Comparison of ENCODE assay signal across 9 mouse cellular contexts in genomic region chr5:115155156-115155631, GRCm38 (mm10). TPM values are rescaled to one million over a fixed set of nuclear protein-coding genes. Genes with fewer than 3 reads are reported as not detected.
DNase-seq lines count a peak whose midpoint lies in the region; ATAC-seq and TF ChIP-seq lines count a peak whose summit lies in the region.
"Had no signal": no experiment of that assay in that cellular context is flagged by ENCODE, and none has a peak within 500 bp of the region (broad histone marks: within the 10 kb centered on the region; RNA-seq: fewer than 3 reads in every experiment).

No protein-coding gene starts in this region.

- peak overlapping the region; percentile 83 for H3K4me2 ChIP-seq in heart, embryonic 14.5 days (ENCODE audit: low read length)
- H3K4me2 ChIP-seq in heart, embryonic 16.5 days (ENCODE audit: low read depth, low read length): peak overlapping the region; percentile 81

- no peaks in the 10 kb centered on the region for H3K27me3 ChIP-seq in heart, embryonic 14.5 days (ENCODE audit: control insufficient read depth, insufficient read depth, low read length)
- H3K27me3 ChIP-seq in G1E (ENCODE audit: insufficient read depth, low read length): no peaks in the 10 kb centered on the region
- H3K27me3 ChIP-seq in heart, embryonic 16.5 days (ENCODE audit: control insufficient read depth, insufficient read depth, low read length): no peaks in the 10 kb centered on the region
- no peaks in the 10 kb centered on the region for H3K27me3 ChIP-seq in cerebellum, adult 2 months (ENCODE audit: control insufficient read depth, insufficient read depth, low read length)

- 43% methylated on average over 13 of the region's 13 CpGs for WGBS in heart, embryonic 14.5 days
- WGBS in heart, embryonic 16.5 days: 41% methylated on average over 13 of the region's 13 CpGs
- 8% methylated on average over 13 of the region's 13 CpGs for whole genome bisulfite sequencing in macrophage (ENCODE audit: missing documents)
- WGBS in cerebellum, adult 2 months: 47% methylated on average over 13 of the region's 13 CpGs

- no peaks in the 10 kb centered on the region for H3K9me3 ChIP-seq in heart, embryonic 14.5 days (ENCODE audit: control insufficient read depth, low read length)
- no peaks in the 10 kb centered on the region for H3K9me3 ChIP-seq in G1E (replicated peaks)
- no peaks in the 10 kb centered on the region for H3K9me3 ChIP-seq in heart, embryonic 16.5 days (replicated peaks; ENCODE audit: control insufficient read depth, low read length)

- no peak overlapping the region; a peak in 1 of 4 replicates for H3K27ac ChIP-seq in heart, embryonic 14.5 days (replicated peaks in 1 of 2; ENCODE audit: control insufficient read depth in 1 of 2, insufficient read depth in 1 of 2, low read depth in 2 of 2, low read length in 2 of 2)
- H3K27ac ChIP-seq in heart, embryonic 16.5 days (ENCODE audit: low read length): peak overlapping the region; percentile 23
- peak overlapping the region; percentile 59 for H3K27ac ChIP-seq in macrophage
- H3K27ac ChIP-seq in cerebellum, adult 2 months (ENCODE audit: insufficient read depth, low read length): no peak overlapping the region

- no peak for DNase-seq in heart, postnatal 36 days
- DNase-seq in G1E (ENCODE audit: low spot score): no peak
- DNase-seq in cerebellum, adult 2 months: no peak
- DNase-seq in left cerebral cortex, postnatal 25 days (ENCODE audit: low spot score in 2 of 2): no peak

- peaks cover 9% of the 10 kb centered on the region for H3K36me3 ChIP-seq in heart, embryonic 14.5 days (ENCODE audit: control insufficient read depth, insufficient read depth, low read length)
- H3K36me3 ChIP-seq in G1E (replicated peaks): peaks cover 60% of the 10 kb centered on the region
- peaks cover 7% of the 10 kb centered on the region for H3K36me3 ChIP-seq in heart, embryonic 16.5 days (ENCODE audit: control insufficient read depth, insufficient read depth)
- H3K36me3 ChIP-seq in macrophage (ENCODE audit: inconsistent target): peaks cover 8% of the 10 kb centered on the region

- no peak for TF ChIP-seq CTCF in G1E (IDR thresholded peaks at IDR 0.05; ENCODE audit: low read depth, low read length)
- no peak for TF ChIP-seq CTCF in cerebellum, adult 2 months (IDR thresholded peaks at IDR 0.05; ENCODE audit: borderline replicate concordance, insufficient read depth, low read depth, low read length)

- no peak for TF ChIP-seq POLR2A in cerebellum, adult 2 months (IDR thresholded peaks at IDR 0.05; ENCODE audit: borderline replicate concordance, insufficient read depth, low read length)

- intact Hi-C loops in heart, postnatal 36 days (cut with DNase I): no loop called here
- intact Hi-C loops in left cerebral cortex, postnatal 25 days (cut with DNase I): loop anchor here (5.0 kb wide), 1 partner anchor 178 kb away; no protein-coding TSS in a partner anchor

- ATAC-seq in heart, embryonic 14.5 days (ENCODE audit: insufficient number of reproducible peaks, insufficient read depth, low FRiP score, low read depth): no peak
- ATAC-seq in G1E (ENCODE audit: extremely low read depth, insufficient number of reproducible peaks, low FRiP score, poor library complexity, severe bottlenecking): no peak
- no peak for ATAC-seq in heart, embryonic 16.5 days (replicated peaks; ENCODE audit: extremely low read depth, insufficient read depth, low FRiP score)
- no peak for ATAC-seq in megakaryocyte-erythroid progenitor cell, adult 5-6 weeks (replicated peaks; ENCODE audit: low FRiP score, low TSS enrichment, poor library complexity, severe bottlenecking)

- peak overlapping the region; percentile 98 for H3K9ac ChIP-seq in heart, embryonic 14.5 days (ENCODE audit: low read length)
- peak overlapping the region; percentile 56 for H3K9ac ChIP-seq in heart, embryonic 16.5 days (ENCODE audit: low read length)

- H3K4me3 ChIP-seq in heart, embryonic 14.5 days (ENCODE audit: control insufficient read depth in 1 of 2, insufficient read depth in 1 of 2, low read depth in 1 of 2, low read length in 2 of 2): peak overlapping the region; percentile 29 to 99
- H3K4me3 ChIP-seq in G1E (ENCODE audit: low read depth, low read length) (peak overlapping the region; percentile 97), macrophage (ENCODE audit: inconsistent target) (peak overlapping the region; percentile 2; the same call in 1 of the 2 replicates)
- peak overlapping the region; percentile 84 for H3K4me3 ChIP-seq in heart, embryonic 16.5 days (ENCODE audit: low read length)
- H3K4me3 ChIP-seq in cerebellum, adult 2 months (replicated peaks; ENCODE audit: insufficient read depth, low read depth, low read length): no peak overlapping the region

- H3K79me2 ChIP-seq in macrophage (ENCODE audit: inconsistent target): peaks cover 63% of the 10 kb centered on the region

- peaks cover 34 to 62% of the 10 kb centered on the region in 2 experiments for H3K4me1 ChIP-seq in heart, embryonic 14.5 days (ENCODE audit: control insufficient read depth in 2 of 2, insufficient read depth in 2 of 2, low read length in 2 of 2)
- H3K4me1 ChIP-seq in G1E (ENCODE audit: insufficient read depth, low read depth, low read length): peaks cover 81% of the 10 kb centered on the region
- peaks cover 55% of the 10 kb centered on the region for H3K4me1 ChIP-seq in heart, embryonic 16.5 days (ENCODE audit: control insufficient read depth, insufficient read depth, low read length)
- H3K4me1 ChIP-seq in cerebellum, adult 2 months (ENCODE audit: control insufficient read depth, insufficient read depth, low read length): peaks cover 25% of the 10 kb centered on the region; the same call in 1 of the 2 replicates

RNA-seq across cellular contexts. Expression of gene Mlec, which starts 2.8 kb away (rescaled TPM):
- 53.6 and 57.8 TPM in 2 replicates for polyA plus RNA-seq in heart, embryonic 14.5 days (2014; fragmentation: Nextera tagmentation; extraction: Ambion mirVana)
- total RNA-seq in heart, postnatal 36 days (2021): 10 to 100 TPM; 73.4 to 93.0 TPM
- total RNA-seq in G1E (2014; fragmentation: Nextera tagmentation) (191 and 201 TPM in 2 replicates), G1E (2017) (198 and 202 TPM in 2 replicates)
- polyA plus RNA-seq in G1E (2012) (105 and 119 TPM in 2 replicates), macrophage (2018) (48.9 to 54.7 TPM (median 49.7 TPM) in 3 replicates)
- 50.7 and 55.8 TPM in 2 replicates for polyA plus RNA-seq in heart, embryonic 16.5 days (2015; fragmentation: Nextera tagmentation; extraction: Ambion mirVana)
- total RNA-seq in macrophage (2018; cell fraction: chromatin; rRNA removed): 10 to 100 TPM in 20 of 26 experiments, 1 to 10 TPM in 6; 5.1 to 57.8 (median 20.7) TPM
- 10 to 100 TPM; 16.3 to 66.5 (median 31.9) TPM for total RNA-seq in macrophage (2018; cell fraction: cytosol; rRNA removed)
- total RNA-seq in macrophage (2018; cell fraction: nucleus; rRNA removed): 10 to 100 TPM; 13.5 to 80.8 (median 35.8) TPM
- total RNA-seq in megakaryocyte-erythroid progenitor cell, adult 5-6 weeks (2014; fragmentation: Nextera tagmentation): 86.1 and 86.4 TPM in 2 replicates
- total RNA-seq in megakaryocyte-erythroid progenitor cell, adult 5-6 weeks (2017): 101 and 113 TPM in 2 replicates
- polyA plus RNA-seq in cerebellum, adult 2 months (2012; rRNA removed): 66.0 and 80.2 TPM in 2 replicates
- total RNA-seq in left cerebral cortex, postnatal 25 days (2021): 10 to 100 TPM; 86.2 to 87.5 TPM

RNA-seq across cellular contexts. Expression of gene Unc119b, which starts 20.4 kb away (rescaled TPM):
- 17.5 and 20.5 TPM in 2 replicates for polyA plus RNA-seq in heart, embryonic 14.5 days (2014; fragmentation: Nextera tagmentation; extraction: Ambion mirVana)
- total RNA-seq in heart, postnatal 36 days (2021): 10 to 100 TPM; 17.7 to 21.3 TPM
- total RNA-seq in G1E (2014; fragmentation: Nextera tagmentation) (12.2 and 12.5 TPM in 2 replicates), G1E (2017) (14.3 and 16.0 TPM in 2 replicates)
- polyA plus RNA-seq in G1E (2012) (32.8 and 32.9 TPM in 2 replicates), macrophage (2018) (4.7 to 6.5 TPM (median 5.0 TPM) in 3 replicates)
- 20.7 and 22.6 TPM in 2 replicates for polyA plus RNA-seq in heart, embryonic 16.5 days (2015; fragmentation: Nextera tagmentation; extraction: Ambion mirVana)
- 10 to 100 TPM in 1 of 26 experiments, 1 to 10 TPM in 23, under 1 TPM in 2; 0.86 to 14.6 (median 4.4) TPM for total RNA-seq in macrophage (2018; cell fraction: chromatin; rRNA removed)
- total RNA-seq in macrophage (2018; cell fraction: cytosol; rRNA removed): 10 to 100 TPM in 1 of 26 experiments, 1 to 10 TPM in 25; 2.7 to 10.4 (median 5.5) TPM
- total RNA-seq in macrophage (2018; cell fraction: nucleus; rRNA removed): 1 to 10 TPM; 2.0 to 8.0 (median 4.3) TPM
- 13.8 and 15.5 TPM in 2 replicates for total RNA-seq in megakaryocyte-erythroid progenitor cell, adult 5-6 weeks (2014; fragmentation: Nextera tagmentation)
- 7.1 and 12.7 TPM in 2 replicates for total RNA-seq in megakaryocyte-erythroid progenitor cell, adult 5-6 weeks (2017)
- 34.0 and 36.1 TPM in 2 replicates for polyA plus RNA-seq in cerebellum, adult 2 months (2012; rRNA removed)
- 10 to 100 TPM; 27.1 to 28.8 TPM for total RNA-seq in left cerebral cortex, postnatal 25 days (2021)

RNA-seq across cellular contexts. Expression of gene Acads, which starts 36.0 kb away (rescaled TPM):
- polyA plus RNA-seq in heart, embryonic 14.5 days (2014; fragmentation: Nextera tagmentation; extraction: Ambion mirVana): 58.9 and 89.5 TPM in 2 replicates
- 100 to 1,000 TPM; 203 to 239 TPM for total RNA-seq in heart, postnatal 36 days (2021)
- total RNA-seq in G1E (2014; fragmentation: Nextera tagmentation): 23.4 and 28.1 TPM in 2 replicates
- total RNA-seq in G1E (2017): 23.0 and 26.3 TPM in 2 replicates
- 62.6 and 63.4 TPM in 2 replicates for polyA plus RNA-seq in G1E (2012)
- polyA plus RNA-seq in heart, embryonic 16.5 days (2015; fragmentation: Nextera tagmentation; extraction: Ambion mirVana): 140 and 143 TPM in 2 replicates
- 10 to 100 TPM in 17 of 26 experiments, 1 to 10 TPM in 9; 2.1 to 33.3 (median 14.4) TPM for total RNA-seq in macrophage (2018; cell fraction: chromatin; rRNA removed)
- 10 to 100 TPM; 11.0 to 37.6 (median 22.1) TPM for total RNA-seq in macrophage (2018; cell fraction: cytosol; rRNA removed)
- total RNA-seq in macrophage (2018; cell fraction: nucleus; rRNA removed): 10 to 100 TPM in 14 of 26 experiments, 1 to 10 TPM in 12; 5.3 to 26.7 (median 10.1) TPM
- 18.4 to 32.1 TPM (median 30.6 TPM) in 3 replicates for polyA plus RNA-seq in macrophage (2018)
- total RNA-seq in megakaryocyte-erythroid progenitor cell, adult 5-6 weeks (2014; fragmentation: Nextera tagmentation): 39.6 and 50.3 TPM in 2 replicates
- total RNA-seq in megakaryocyte-erythroid progenitor cell, adult 5-6 weeks (2017): 19.2 and 24.8 TPM in 2 replicates
- 14.9 and 16.1 TPM in 2 replicates for polyA plus RNA-seq in cerebellum, adult 2 months (2012; rRNA removed)
- 1 to 10 TPM; 6.8 TPM for total RNA-seq in left cerebral cortex, postnatal 25 days (2021)

RNA-seq across cellular contexts. Expression of gene Cabp1, which starts 39.0 kb away (rescaled TPM):
- 0.77 and 0.98 TPM in 2 replicates for polyA plus RNA-seq in heart, embryonic 14.5 days (2014; fragmentation: Nextera tagmentation; extraction: Ambion mirVana)
- 1 to 10 TPM; 1.8 to 3.2 TPM for total RNA-seq in heart, postnatal 36 days (2021)
- total RNA-seq in G1E (2014; fragmentation: Nextera tagmentation): not detected in 2 replicates
- total RNA-seq in G1E (2017): 0.06 and 0.27 TPM in 2 replicates
- polyA plus RNA-seq in G1E (2012): not detected in 2 replicates
- 0.51 and 1.1 TPM in 2 replicates for polyA plus RNA-seq in heart, embryonic 16.5 days (2015; fragmentation: Nextera tagmentation; extraction: Ambion mirVana)
- total RNA-seq in macrophage (2018; cell fraction: chromatin; rRNA removed): 1 to 10 TPM in 1 of 26 experiments, under 1 TPM in 1, not detected in 24; 0.50 to 1.0 TPM
- total RNA-seq in macrophage (2018; cell fraction: cytosol; rRNA removed): not detected
- total RNA-seq in macrophage (2018; cell fraction: nucleus; rRNA removed): under 1 TPM in 2 of 26 experiments, not detected in 24; 0.21 to 0.84 TPM
- polyA plus RNA-seq in macrophage (2018): not detected in 3 replicates
- not detected in 2 replicates for total RNA-seq in megakaryocyte-erythroid progenitor cell, adult 5-6 weeks (2014; fragmentation: Nextera tagmentation)
- not detected in 2 replicates for total RNA-seq in megakaryocyte-erythroid progenitor cell, adult 5-6 weeks (2017)
- polyA plus RNA-seq in cerebellum, adult 2 months (2012; rRNA removed): 278 and 294 TPM in 2 replicates
- 100 to 1,000 TPM; 295 to 302 TPM for total RNA-seq in left cerebral cortex, postnatal 25 days (2021)

RNA-seq across cellular contexts. Expression of gene Gm10401, which starts 57.1 kb away (rescaled TPM):
- polyA plus RNA-seq in heart, embryonic 14.5 days (2014; fragmentation: Nextera tagmentation; extraction: Ambion mirVana): 20.6 and 31.5 TPM in 2 replicates
- not detected for total RNA-seq in heart, postnatal 36 days (2021)
- total RNA-seq in G1E (2014; fragmentation: Nextera tagmentation) (not detected in 2 replicates), G1E (2017) (0.46 and 0.49 TPM in 2 replicates)
- polyA plus RNA-seq in G1E (2012) (not detected in 2 replicates), macrophage (2018) (1.4 TPM in 1 of 3 replicates, not detected in the others)
- polyA plus RNA-seq in heart, embryonic 16.5 days (2015; fragmentation: Nextera tagmentation; extraction: Ambion mirVana): 9.2 and 14.9 TPM in 2 replicates
- not detected for total RNA-seq in macrophage (2018; cell fraction: chromatin; rRNA removed)
- total RNA-seq in macrophage (2018; cell fraction: cytosol; rRNA removed): not detected
- total RNA-seq in macrophage (2018; cell fraction: nucleus; rRNA removed): not detected
- not detected in 2 replicates for total RNA-seq in megakaryocyte-erythroid progenitor cell, adult 5-6 weeks (2014; fragmentation: Nextera tagmentation)
- total RNA-seq in megakaryocyte-erythroid progenitor cell, adult 5-6 weeks (2017): 6.0 TPM in 1 of 2 replicates, not detected in the other
- polyA plus RNA-seq in cerebellum, adult 2 months (2012; rRNA removed): not detected in 2 replicates
- total RNA-seq in left cerebral cortex, postnatal 25 days (2021): not detected
- polyA plus RNA-seq: frontal cortex, adult 2 months had no signal

Comparison
In these comparisons a context has a peak if more than half of its experiments do, and no peak if none do; other contexts are left out.
1. H3K27ac ChIP-seq: peak in heart, embryonic 16.5 days (single experiment) and macrophage (single experiment); none in heart, embryonic 14.5 days (0 of 2) and cerebellum, adult 2 months (single experiment).